ENCODE assay signal across 14 mouse cellular contexts in genomic region chrX:136978616-136979015, GRCm38 (mm10). TPM values are rescaled to one million over a fixed set of nuclear protein-coding genes. Genes with fewer than 3 reads are reported as not detected.
DNase-seq lines count a peak whose midpoint lies in the region; ATAC-seq and TF ChIP-seq lines count a peak whose summit lies in the region.
"Had no signal": no experiment of that assay in that cellular context is flagged by ENCODE, and none has a peak within 500 bp of the region (broad histone marks: within the 10 kb centered on the region; RNA-seq: fewer than 3 reads in every experiment).

No protein-coding gene starts in this region.

- no peak overlapping the region for H3K9ac ChIP-seq in forebrain, postnatal 0 days
- H3K9ac ChIP-seq in forebrain, embryonic 15.5 days (replicated peaks) = no peak overlapping the region
- no peak overlapping the region for H3K9ac ChIP-seq in midbrain, embryonic 14.5 days (replicated peaks; ENCODE audit: low read length)
- H3K9ac ChIP-seq in midbrain, embryonic 15.5 days = no peak overlapping the region
- no peak overlapping the region for H3K9ac ChIP-seq in stomach, postnatal 0 days (ENCODE audit: low read length)
- no peak overlapping the region for H3K9ac ChIP-seq in hindbrain, embryonic 14.5 days
- H3K9ac ChIP-seq: embryonic facial prominence, embryonic 13.5 days; midbrain, embryonic 13.5 days had no signal

- H3K4me1 ChIP-seq in forebrain, postnatal 0 days (ENCODE audit: insufficient read depth) = no peaks in the 10 kb centered on the region
- H3K4me1 ChIP-seq in forebrain, embryonic 15.5 days = no peaks in the 10 kb centered on the region
- H3K4me1 ChIP-seq in midbrain, embryonic 14.5 days (ENCODE audit: control insufficient read depth, insufficient read depth, low read length) = no peaks in the 10 kb centered on the region
- no peaks in the 10 kb centered on the region for H3K4me1 ChIP-seq in midbrain, embryonic 15.5 days
- no peaks in the 10 kb centered on the region for H3K4me1 ChIP-seq in stomach, postnatal 0 days (replicated peaks; ENCODE audit: control insufficient read depth, insufficient read depth)
- no peaks in the 10 kb centered on the region for H3K4me1 ChIP-seq in hindbrain, embryonic 14.5 days (replicated peaks; ENCODE audit: control insufficient read depth, insufficient read depth, low read length)
- H3K4me1 ChIP-seq: embryonic facial prominence, embryonic 13.5 days; limb, embryonic 10.5 days; midbrain, embryonic 13.5 days had no signal

- ATAC-seq in forebrain, postnatal 0 days = no peak
- ATAC-seq in forebrain, embryonic 15.5 days (replicated peaks) = no peak
- no peak for ATAC-seq in midbrain, embryonic 14.5 days (ENCODE audit: low FRiP score, low TSS enrichment)
- no peak for ATAC-seq in midbrain, embryonic 15.5 days (replicated peaks)
- no peak for ATAC-seq in stomach, postnatal 0 days (ENCODE audit: low FRiP score, low TSS enrichment)
- no peak for ATAC-seq in hindbrain, embryonic 14.5 days (ENCODE audit: low FRiP score)
- ATAC-seq: midbrain, embryonic 13.5 days; Patski had no signal

- DNase-seq in forebrain, postnatal 0 days = no peak
- peak; percentile 39 for DNase-seq in midbrain, embryonic 14.5 days
- peak; percentile 19 to 26 for DNase-seq in cerebellum, postnatal 36 days
- DNase-seq in stomach, postnatal 0 days (ENCODE audit: low spot score) = no peak
- no peak for DNase-seq in layer of hippocampus, postnatal 14 days (ENCODE audit: low spot score in 2 of 2)
- DNase-seq in hindbrain, embryonic 14.5 days (ENCODE audit: low spot score) = no peak
- DNase-seq: kidney, adult 11 months had no signal

- H3K4me3 ChIP-seq in forebrain, postnatal 0 days (ENCODE audit: low read depth, low read length) = no peak overlapping the region
- no peak overlapping the region for H3K4me3 ChIP-seq in forebrain, embryonic 15.5 days
- no peak overlapping the region for H3K4me3 ChIP-seq in midbrain, embryonic 14.5 days (replicated peaks; ENCODE audit: low read depth, low read length)
- no peak overlapping the region for H3K4me3 ChIP-seq in midbrain, embryonic 15.5 days
- H3K4me3 ChIP-seq in stomach, postnatal 0 days (ENCODE audit: low read depth, low read length) = no peak overlapping the region
- no peak overlapping the region for H3K4me3 ChIP-seq in hindbrain, embryonic 14.5 days (replicated peaks; ENCODE audit: low read length)
- H3K4me3 ChIP-seq: embryonic facial prominence, embryonic 13.5 days; limb, embryonic 10.5 days; midbrain, embryonic 13.5 days had no signal

- H3K27ac ChIP-seq in forebrain, postnatal 0 days (ENCODE audit: low read depth, low read length) = no peak overlapping the region
- H3K27ac ChIP-seq in forebrain, embryonic 15.5 days (replicated peaks) = no peak overlapping the region
- H3K27ac ChIP-seq in midbrain, embryonic 14.5 days (replicated peaks; ENCODE audit: low read depth, low read length) = no peak overlapping the region
- H3K27ac ChIP-seq in midbrain, embryonic 15.5 days = no peak overlapping the region
- no peak overlapping the region for H3K27ac ChIP-seq in stomach, postnatal 0 days (replicated peaks)
- no peak overlapping the region for H3K27ac ChIP-seq in hindbrain, embryonic 14.5 days
- H3K27ac ChIP-seq: embryonic facial prominence, embryonic 13.5 days; limb, embryonic 10.5 days; midbrain, embryonic 13.5 days had no signal

- no peaks in the 10 kb centered on the region for H3K36me3 ChIP-seq in forebrain, postnatal 0 days (ENCODE audit: insufficient read depth)
- no peaks in the 10 kb centered on the region for H3K36me3 ChIP-seq in forebrain, embryonic 15.5 days
- no peaks in the 10 kb centered on the region for H3K36me3 ChIP-seq in midbrain, embryonic 14.5 days (ENCODE audit: control insufficient read depth, insufficient read depth, low read length)
- no peaks in the 10 kb centered on the region for H3K36me3 ChIP-seq in midbrain, embryonic 15.5 days (replicated peaks)
- no peaks in the 10 kb centered on the region for H3K36me3 ChIP-seq in stomach, postnatal 0 days (ENCODE audit: control insufficient read depth, insufficient read depth, low read length)
- no peaks in the 10 kb centered on the region for H3K36me3 ChIP-seq in hindbrain, embryonic 14.5 days (replicated peaks; ENCODE audit: control insufficient read depth, insufficient read depth)
- H3K36me3 ChIP-seq: embryonic facial prominence, embryonic 13.5 days; limb, embryonic 10.5 days; midbrain, embryonic 13.5 days had no signal

- peak; percentile 58 for TF ChIP-seq CTCF in forebrain, postnatal 0 days (IDR thresholded peaks at IDR 0.05; ENCODE audit: low read depth)
- peak; percentile 67 for TF ChIP-seq CTCF in stomach, postnatal 0 days (IDR thresholded peaks at IDR 0.05; ENCODE audit: low read depth)

- no peak for TF ChIP-seq EP300 in stomach, postnatal 0 days (optimal IDR thresholded peaks at IDR 0.05)

- no peaks in the 10 kb centered on the region for H3K27me3 ChIP-seq in forebrain, postnatal 0 days (ENCODE audit: insufficient read depth, low read length)
- no peaks in the 10 kb centered on the region for H3K27me3 ChIP-seq in forebrain, embryonic 15.5 days
- no peaks in the 10 kb centered on the region for H3K27me3 ChIP-seq in midbrain, embryonic 14.5 days (ENCODE audit: control insufficient read depth, insufficient read depth, low read length)
- no peaks in the 10 kb centered on the region for H3K27me3 ChIP-seq in midbrain, embryonic 15.5 days (replicated peaks)
- no peaks in the 10 kb centered on the region for H3K27me3 ChIP-seq in stomach, postnatal 0 days (ENCODE audit: control insufficient read depth, insufficient read depth, low read length)
- no peaks in the 10 kb centered on the region for H3K27me3 ChIP-seq in hindbrain, embryonic 14.5 days (ENCODE audit: control insufficient read depth, insufficient read depth, low read length)
- H3K27me3 ChIP-seq: embryonic facial prominence, embryonic 13.5 days; midbrain, embryonic 13.5 days; Patski had no signal

- no peaks in the 10 kb centered on the region for H3K9me3 ChIP-seq in forebrain, postnatal 0 days (ENCODE audit: low read length)
- H3K9me3 ChIP-seq in forebrain, embryonic 15.5 days = no peaks in the 10 kb centered on the region
- H3K9me3 ChIP-seq in midbrain, embryonic 14.5 days (ENCODE audit: control insufficient read depth, low read length) = no peaks in the 10 kb centered on the region
- H3K9me3 ChIP-seq in midbrain, embryonic 15.5 days = no peaks in the 10 kb centered on the region
- H3K9me3 ChIP-seq in stomach, postnatal 0 days (ENCODE audit: control insufficient read depth, low read length) = no peaks in the 10 kb centered on the region
- no peaks in the 10 kb centered on the region for H3K9me3 ChIP-seq in hindbrain, embryonic 14.5 days (ENCODE audit: control insufficient read depth, low read length)
- H3K9me3 ChIP-seq: embryonic facial prominence, embryonic 13.5 days; limb, embryonic 10.5 days; midbrain, embryonic 13.5 days had no signal

- no peak overlapping the region for H3K4me2 ChIP-seq in forebrain, postnatal 0 days (ENCODE audit: low read depth)
- H3K4me2 ChIP-seq in forebrain, embryonic 15.5 days (replicated peaks) = no peak overlapping the region
- no peak overlapping the region for H3K4me2 ChIP-seq in midbrain, embryonic 14.5 days (ENCODE audit: low read length)
- H3K4me2 ChIP-seq in midbrain, embryonic 15.5 days = no peak overlapping the region
- H3K4me2 ChIP-seq in stomach, postnatal 0 days (replicated peaks; ENCODE audit: low read depth) = no peak overlapping the region
- H3K4me2 ChIP-seq in hindbrain, embryonic 14.5 days (replicated peaks) = no peak overlapping the region
- H3K4me2 ChIP-seq: embryonic facial prominence, embryonic 13.5 days; midbrain, embryonic 13.5 days had no signal

RNA-seq across cellular contexts. Expression of gene Tmsb15b1, which starts 1.9 kb away (rescaled TPM):
- total RNA-seq in forebrain, postnatal 0 days (2014; rRNA removed) = 45.7 and 50.2 TPM in 2 replicates
- polyA plus RNA-seq in forebrain, postnatal 0 days (2015; fragmentation: Nextera tagmentation; extraction: Ambion mirVana) = 66.3 and 83.7 TPM in 2 replicates
- polyA plus RNA-seq in forebrain, embryonic 15.5 days (2015; fragmentation: Nextera tagmentation; extraction: Ambion mirVana) = 56.2 and 56.3 TPM in 2 replicates
- 29.4 and 33.4 TPM in 2 replicates for polyA plus RNA-seq in midbrain, embryonic 14.5 days (2014; fragmentation: Nextera tagmentation; extraction: Ambion mirVana)
- 30.8 and 31.9 TPM in 2 replicates for polyA plus RNA-seq in midbrain, embryonic 15.5 days (2015; fragmentation: Nextera tagmentation; extraction: Ambion mirVana)
- polyA plus RNA-seq in stomach, postnatal 0 days (2015; fragmentation: Nextera tagmentation; extraction: Ambion mirVana) = 17.7 and 21.5 TPM in 2 replicates
- 1 to 10 TPM; 6.8 to 8.8 TPM for total RNA-seq in layer of hippocampus, postnatal 14 days (2021)
- 26.4 and 33.1 TPM in 2 replicates for polyA plus RNA-seq in hindbrain, embryonic 14.5 days (2014; fragmentation: Nextera tagmentation; extraction: Ambion mirVana)
- polyA plus RNA-seq: Patski had no signal

RNA-seq across cellular contexts. Expression of gene Tmsb15l, which starts 1.9 kb away (rescaled TPM):
- total RNA-seq in forebrain, postnatal 0 days (2014; rRNA removed) = 9.7 and 11.5 TPM in 2 replicates
- 8.7 and 12.7 TPM in 2 replicates for polyA plus RNA-seq in forebrain, postnatal 0 days (2015; fragmentation: Nextera tagmentation; extraction: Ambion mirVana)
- 11.1 and 12.5 TPM in 2 replicates for polyA plus RNA-seq in forebrain, embryonic 15.5 days (2015; fragmentation: Nextera tagmentation; extraction: Ambion mirVana)
- 9.1 and 10.4 TPM in 2 replicates for polyA plus RNA-seq in midbrain, embryonic 14.5 days (2014; fragmentation: Nextera tagmentation; extraction: Ambion mirVana)
- 7.0 and 8.3 TPM in 2 replicates for polyA plus RNA-seq in midbrain, embryonic 15.5 days (2015; fragmentation: Nextera tagmentation; extraction: Ambion mirVana)
- polyA plus RNA-seq in stomach, postnatal 0 days (2015; fragmentation: Nextera tagmentation; extraction: Ambion mirVana) = 2.9 and 3.4 TPM in 2 replicates
- total RNA-seq in layer of hippocampus, postnatal 14 days (2021) = 1 to 10 TPM; 2.9 to 4.3 TPM
- 8.8 and 9.5 TPM in 2 replicates for polyA plus RNA-seq in hindbrain, embryonic 14.5 days (2014; fragmentation: Nextera tagmentation; extraction: Ambion mirVana)

RNA-seq across cellular contexts. Expression of gene Tmsb15b2, which starts 3.3 kb away (rescaled TPM):
- total RNA-seq in forebrain, postnatal 0 days (2014; rRNA removed) = 51.5 and 52.3 TPM in 2 replicates
- 107 and 157 TPM in 2 replicates for polyA plus RNA-seq in forebrain, postnatal 0 days (2015; fragmentation: Nextera tagmentation; extraction: Ambion mirVana)
- 109 and 124 TPM in 2 replicates for polyA plus RNA-seq in forebrain, embryonic 15.5 days (2015; fragmentation: Nextera tagmentation; extraction: Ambion mirVana)
- polyA plus RNA-seq in midbrain, embryonic 14.5 days (2014; fragmentation: Nextera tagmentation; extraction: Ambion mirVana) = 101 and 105 TPM in 2 replicates
- 70.9 and 74.1 TPM in 2 replicates for polyA plus RNA-seq in midbrain, embryonic 15.5 days (2015; fragmentation: Nextera tagmentation; extraction: Ambion mirVana)
- polyA plus RNA-seq in stomach, postnatal 0 days (2015; fragmentation: Nextera tagmentation; extraction: Ambion mirVana) = 21.3 and 28.4 TPM in 2 replicates
- total RNA-seq in layer of hippocampus, postnatal 14 days (2021) = 10 to 100 TPM; 17.3 to 55.7 TPM
- 75.3 and 102 TPM in 2 replicates for polyA plus RNA-seq in hindbrain, embryonic 14.5 days (2014; fragmentation: Nextera tagmentation; extraction: Ambion mirVana)
- polyA plus RNA-seq: gonadal fat pad, adult 2 months had no signal

RNA-seq across cellular contexts. Expression of gene Zcchc18, which starts 14.3 kb away (rescaled TPM):
- total RNA-seq in forebrain, postnatal 0 days (2014; rRNA removed) = 197 and 225 TPM in 2 replicates
- polyA plus RNA-seq in forebrain, postnatal 0 days (2015; fragmentation: Nextera tagmentation; extraction: Ambion mirVana) = 361 and 445 TPM in 2 replicates
- polyA plus RNA-seq in forebrain, embryonic 15.5 days (2015; fragmentation: Nextera tagmentation; extraction: Ambion mirVana) = 284 and 313 TPM in 2 replicates
- polyA plus RNA-seq in midbrain, embryonic 14.5 days (2014; fragmentation: Nextera tagmentation; extraction: Ambion mirVana) = 304 and 316 TPM in 2 replicates
- polyA plus RNA-seq in midbrain, embryonic 15.5 days (2015; fragmentation: Nextera tagmentation; extraction: Ambion mirVana) = 413 and 428 TPM in 2 replicates
- 7.4 and 8.8 TPM in 2 replicates for polyA plus RNA-seq in stomach, postnatal 0 days (2015; fragmentation: Nextera tagmentation; extraction: Ambion mirVana)
- total RNA-seq in layer of hippocampus, postnatal 14 days (2021) = 100 to 1,000 TPM; 229 to 257 TPM
- polyA plus RNA-seq in hindbrain, embryonic 14.5 days (2014; fragmentation: Nextera tagmentation; extraction: Ambion mirVana) = 372 and 450 TPM in 2 replicates

RNA-seq across cellular contexts. Expression of gene H2bfm, which starts 51.5 kb away (rescaled TPM):
- total RNA-seq in forebrain, postnatal 0 days (2014; rRNA removed) = not detected in 2 replicates
- not detected in 2 replicates for polyA plus RNA-seq in forebrain, postnatal 0 days (2015; fragmentation: Nextera tagmentation; extraction: Ambion mirVana)
- polyA plus RNA-seq in forebrain, embryonic 15.5 days (2015; fragmentation: Nextera tagmentation; extraction: Ambion mirVana) = not detected in 2 replicates
- not detected in 2 replicates for polyA plus RNA-seq in midbrain, embryonic 14.5 days (2014; fragmentation: Nextera tagmentation; extraction: Ambion mirVana)
- polyA plus RNA-seq in midbrain, embryonic 15.5 days (2015; fragmentation: Nextera tagmentation; extraction: Ambion mirVana) = not detected in 2 replicates
- polyA plus RNA-seq in stomach, postnatal 0 days (2015; fragmentation: Nextera tagmentation; extraction: Ambion mirVana) = not detected in 2 replicates
- not detected for total RNA-seq in layer of hippocampus, postnatal 14 days (2021)
- polyA plus RNA-seq in hindbrain, embryonic 14.5 days (2014; fragmentation: Nextera tagmentation; extraction: Ambion mirVana) = not detected in 2 replicates
- polyA plus RNA-seq: embryonic facial prominence, embryonic 13.5 days; gonadal fat pad, adult 2 months; limb, embryonic 10.5 days; midbrain, embryonic 13.5 days; Patski had no signal

Comparison
In these comparisons a context has a peak if more than half of its experiments do, and no peak if none do; other contexts are left out.
1. DNase-seq: peak in midbrain, embryonic 14.5 days (single experiment) and cerebellum, postnatal 36 days (2 of 2); none in forebrain, postnatal 0 days (single experiment), stomach, postnatal 0 days (single experiment), layer of hippocampus, postnatal 14 days (0 of 2) and hindbrain, embryonic 14.5 days (single experiment).